Mouse (Mus musculus): ENCODE data around the gene Brd1. TPM values are rescaled to one million over a fixed set of nuclear protein-coding genes. Genes with fewer than 3 reads are reported as not detected.

The Brd1 gene
- polyA plus RNA-seq, 1 experiment from 2014 or later, result 17.1 TPM

- DNase-seq (ENCODE audit: low spot score), result no peak
- Histone ChIP-seq H3K27ac (ENCODE audit: low read length) (no peak overlapping the region), H3K4me1 (ENCODE audit: insufficient read depth, low read depth, low read length) (no peaks in the 10 kb centered on the region), H3K4me2 (replicated peaks; ENCODE audit: low read depth, low read length) (no peak overlapping the region), H3K27me3 (replicated peaks; ENCODE audit: insufficient read depth, low read length) (no peaks in the 10 kb centered on the region), H3K36me3 (ENCODE audit: insufficient read depth, low read length) (peaks cover 50% of the 10 kb centered on the region), H3K4me3 (ENCODE audit: low read depth, low read length) (no peak overlapping the region), H3K9me3 (ENCODE audit: low read length) (no peaks in the 10 kb centered on the region), H3K9ac (replicated peaks; ENCODE audit: low read depth) (no peak overlapping the region)
- WGBS, result 75% methylated on average over 18 of the region's 18 CpGs
- ATAC-seq, result no peak
- TF ChIP-seq CTCF (IDR thresholded peaks at IDR 0.05) (no peak), EP300 (IDR thresholded peaks at IDR 0.05) (no peak)
Observed at GRCm38 (mm10) chr15:88700759-88701158, 33.3 kb downstream of the Brd1 start.

GRCm38 (mm10) chr15:88699508-88699907 lies 34.5 kb downstream of the Brd1 start:
- ATAC-seq, result no peak
- no peak for DNase-seq (ENCODE audit: low spot score)

GRCm38 (mm10) chr15:88697586-88697985 lies 36.4 kb downstream of the Brd1 start:
- H3K9ac ChIP-seq (replicated peaks; ENCODE audit: low read depth), result no peak overlapping the region
- no peak overlapping the region for H3K4me3 ChIP-seq (ENCODE audit: low read depth, low read length)
- no peak for TF ChIP-seq CTCF (IDR thresholded peaks at IDR 0.05)
- no peak; the same call in 1 of the 2 replicates for TF ChIP-seq EP300 (IDR thresholded peaks at IDR 0.05)
- H3K4me1 ChIP-seq (ENCODE audit: insufficient read depth, low read depth, low read length), result no peaks in the 10 kb centered on the region
- H3K27ac ChIP-seq (ENCODE audit: low read length), result no peak overlapping the region
- ATAC-seq (peak; percentile 80), DNase-seq (ENCODE audit: low spot score) (peak; percentile 73)
- H3K36me3 ChIP-seq (ENCODE audit: insufficient read depth, low read length), result peaks cover 38% of the 10 kb centered on the region
- H3K9me3 ChIP-seq (ENCODE audit: low read length), result no peaks in the 10 kb centered on the region
- H3K27me3 ChIP-seq (replicated peaks; ENCODE audit: insufficient read depth, low read length), result no peaks in the 10 kb centered on the region
- WGBS, result 67% methylated on average over 5 of the region's 5 CpGs
- H3K4me2 ChIP-seq (replicated peaks; ENCODE audit: low read depth, low read length), result no peak overlapping the region

More at GRCm38 (mm10) chr15:88699508-88699907, 34.5 kb downstream of the Brd1 start:
- H3K4me2 ChIP-seq (replicated peaks; ENCODE audit: low read depth, low read length), result no peak overlapping the region
- no peak overlapping the region for H3K9ac ChIP-seq (replicated peaks; ENCODE audit: low read depth)
- no peak overlapping the region for H3K4me3 ChIP-seq (ENCODE audit: low read depth, low read length)
- no peak for TF ChIP-seq EP300 (IDR thresholded peaks at IDR 0.05)
- TF ChIP-seq CTCF (IDR thresholded peaks at IDR 0.05), result no peak
- H3K9me3 ChIP-seq (ENCODE audit: low read length), result no peaks in the 10 kb centered on the region
- 83% methylated on average over 5 of the region's 5 CpGs for WGBS
- no peaks in the 10 kb centered on the region for H3K27me3 ChIP-seq (replicated peaks; ENCODE audit: insufficient read depth, low read length)
- H3K4me1 ChIP-seq (ENCODE audit: insufficient read depth, low read depth, low read length), result no peaks in the 10 kb centered on the region
- no peak overlapping the region for H3K27ac ChIP-seq (ENCODE audit: low read length)
- H3K36me3 ChIP-seq (ENCODE audit: insufficient read depth, low read length), result peaks cover 51% of the 10 kb centered on the region

- no peak for TF ChIP-seq EP300 (IDR thresholded peaks at IDR 0.05)
- TF ChIP-seq CTCF (IDR thresholded peaks at IDR 0.05), result no peak
- 94% methylated on average over 7 of the region's 7 CpGs for WGBS
- Histone ChIP-seq H3K9me3 (ENCODE audit: low read length) (no peaks in the 10 kb centered on the region), H3K4me1 (ENCODE audit: insufficient read depth, low read depth, low read length) (no peaks in the 10 kb centered on the region), H3K27me3 (replicated peaks; ENCODE audit: insufficient read depth, low read length) (no peaks in the 10 kb centered on the region), H3K36me3 (ENCODE audit: insufficient read depth, low read length) (peaks cover 43% of the 10 kb centered on the region), H3K27ac (ENCODE audit: low read length) (no peak overlapping the region), H3K4me3 (ENCODE audit: low read depth, low read length) (no peak overlapping the region), H3K4me2 (replicated peaks; ENCODE audit: low read depth, low read length) (no peak overlapping the region), H3K9ac (replicated peaks; ENCODE audit: low read depth) (no peak overlapping the region)
- DNase-seq (ENCODE audit: low spot score), result no peak
- ATAC-seq, result no peak
Observed at GRCm38 (mm10) chr15:88696055-88696454, 38.0 kb downstream of the Brd1 start.

- no peaks in the 10 kb centered on the region for H3K27me3 ChIP-seq (replicated peaks; ENCODE audit: insufficient read depth, low read length)
- H3K4me3 ChIP-seq (ENCODE audit: low read depth, low read length), result no peak overlapping the region
- TF ChIP-seq CTCF (IDR thresholded peaks at IDR 0.05), result no peak
- TF ChIP-seq EP300 (IDR thresholded peaks at IDR 0.05), result no peak
- peaks cover 47% of the 10 kb centered on the region for H3K36me3 ChIP-seq (ENCODE audit: insufficient read depth, low read length)
- H3K9me3 ChIP-seq (ENCODE audit: low read length), result no peaks in the 10 kb centered on the region
- ATAC-seq (peak; percentile 81), DNase-seq (ENCODE audit: low spot score) (peak; percentile 87)
- H3K4me1 ChIP-seq (ENCODE audit: insufficient read depth, low read depth, low read length), result no peaks in the 10 kb centered on the region
- H3K27ac ChIP-seq (ENCODE audit: low read length), result no peak overlapping the region
- WGBS, result 43% methylated on average over 5 of the region's 5 CpGs
- no peak overlapping the region for H3K4me2 ChIP-seq (replicated peaks; ENCODE audit: low read depth, low read length)
- no peak overlapping the region for H3K9ac ChIP-seq (replicated peaks; ENCODE audit: low read depth)
Observed at GRCm38 (mm10) chr15:88694033-88694432, 40.0 kb downstream of the Brd1 start.

GRCm38 (mm10) chr15:88692720-88693119 lies 41.3 kb downstream of the Brd1 start:
- Histone ChIP-seq H3K36me3 (ENCODE audit: insufficient read depth, low read length) (peaks cover 57% of the 10 kb centered on the region), H3K9ac (replicated peaks; ENCODE audit: low read depth) (no peak overlapping the region), H3K27me3 (replicated peaks; ENCODE audit: insufficient read depth, low read length) (no peaks in the 10 kb centered on the region), H3K4me1 (ENCODE audit: insufficient read depth, low read depth, low read length) (no peaks in the 10 kb centered on the region), H3K9me3 (ENCODE audit: low read length) (no peaks in the 10 kb centered on the region), H3K4me3 (ENCODE audit: low read depth, low read length) (no peak overlapping the region), H3K4me2 (replicated peaks; ENCODE audit: low read depth, low read length) (no peak overlapping the region), H3K27ac (ENCODE audit: low read length) (no peak overlapping the region)
- ATAC-seq (no peak), DNase-seq (ENCODE audit: low spot score) (no peak)
- TF ChIP-seq EP300 (IDR thresholded peaks at IDR 0.05) (no peak), CTCF (IDR thresholded peaks at IDR 0.05) (no peak)
- 75% methylated on average over 9 of the region's 9 CpGs for WGBS

GRCm38 (mm10) chr15:88691129-88691528 lies 42.9 kb downstream of the Brd1 start:
- no peak for DNase-seq (ENCODE audit: low spot score)
- 95% methylated on average over 12 of the region's 12 CpGs for WGBS
- Histone ChIP-seq H3K27me3 (replicated peaks; ENCODE audit: insufficient read depth, low read length) (no peaks in the 10 kb centered on the region), H3K4me2 (replicated peaks; ENCODE audit: low read depth, low read length) (no peak overlapping the region), H3K27ac (ENCODE audit: low read length) (no peak overlapping the region), H3K36me3 (ENCODE audit: insufficient read depth, low read length) (peaks cover 65% of the 10 kb centered on the region), H3K4me1 (ENCODE audit: insufficient read depth, low read depth, low read length) (no peaks in the 10 kb centered on the region), H3K9ac (replicated peaks; ENCODE audit: low read depth) (no peak overlapping the region), H3K4me3 (ENCODE audit: low read depth, low read length) (no peak overlapping the region), H3K9me3 (ENCODE audit: low read length) (no peaks in the 10 kb centered on the region)
- ATAC-seq, result no peak
- TF ChIP-seq EP300 (IDR thresholded peaks at IDR 0.05) (no peak), CTCF (IDR thresholded peaks at IDR 0.05) (no peak)
